Mouse (Mus musculus) gonadal fat pad, adult 2 months (tissue): ENCODE measurements around the gene Olfr657. TPM values are rescaled to one million over a fixed set of nuclear protein-coding genes. Genes with fewer than 3 reads are reported as not detected.

Experiments used
- DNase-seq: peaks from one replicate; pipeline ENCODE4 v3.0.0-alpha.2; 2012; ENCODE audit warnings: low read depth
- polyA plus RNA-seq: library from polyadenylated mRNA; depleted of rRNA; stranded (reverse); fragments of >200 nt; gene quantifications from 2 replicates; pipeline ENCODE4 v1.2.3, GENCODE M21; 2012; rRNA removed

Olfr657 gene
- polyA plus RNA-seq, result not detected in 2 replicates

- DNase-seq, result no peak
Observed at GRCm38 (mm10) chr7:104624494-104624893, at the start of gene Olfr657. Gene Olfr657 (plus strand): TSS chr7:104624794.

- DNase-seq, result no peak
Observed at GRCm38 (mm10) chr7:104577014-104577413, 47.6 kb upstream of the Olfr657 start, which contains the start of gene Olfr653. Gene Olfr653 (plus strand): TSS chr7:104577314.

- no peak for DNase-seq
Observed at GRCm38 (mm10) chr7:104580846-104581245, 43.7 kb upstream of the Olfr657 start.

- no peak for DNase-seq
Observed at GRCm38 (mm10) chr7:104581429-104581828, 43.2 kb upstream of the Olfr657 start.

- no peak for DNase-seq
Observed at GRCm38 (mm10) chr7:104586725-104587124, 37.9 kb upstream of the Olfr657 start, which contains the start of gene Olfr654. Gene Olfr654 (plus strand): TSS chr7:104587025.

GRCm38 (mm10) chr7:104588274-104588673 lies 36.3 kb upstream of the Olfr657 start:
- no peak for DNase-seq

- no peak for DNase-seq
Observed at GRCm38 (mm10) chr7:104601679-104602078, 22.9 kb upstream of the Olfr657 start, which contains the start of gene Olfr655. Gene Olfr655 (minus strand): TSS chr7:104601779.

- no peak for DNase-seq
Observed at GRCm38 (mm10) chr7:104603173-104603572, 21.4 kb upstream of the Olfr657 start.

GRCm38 (mm10) chr7:104604727-104605126 lies 19.9 kb upstream of the Olfr657 start:
- DNase-seq, result no peak

- DNase-seq, result no peak
Observed at GRCm38 (mm10) chr7:104613655-104614054, 10.9 kb upstream of the Olfr657 start, which contains the start of gene Olfr656. Gene Olfr656 (plus strand): TSS chr7:104613955.

- no peak for DNase-seq
Observed at GRCm38 (mm10) chr7:104646841-104647482, 22.4 kb downstream of the Olfr657 start, which contains the start of gene Olfr658. Gene Olfr658 (minus strand): TSS chr7:104647305.

- DNase-seq, result no peak
Observed at GRCm38 (mm10) chr7:104666453-104666852, 41.9 kb downstream of the Olfr657 start, which contains the start of gene Olfr659. Gene Olfr659 (plus strand): TSS chr7:104666753.

GRCm38 (mm10) chr7:104686201-104686600 lies 61.6 kb downstream of the Olfr657 start, which contains the start of gene Olfr661:
Gene Olfr661 (plus strand): TSS chr7:104686501.
- DNase-seq, result no peak

Other genes with a start within 250 kb of the Olfr657 start
- gene Trim30c, start 224.0 kb upstream of the Olfr657 start, polyA plus RNA-seq, result 0.14 and 0.18 TPM in 2 replicates
- gene Trim30a, start 159.6 kb upstream of the Olfr657 start, polyA plus RNA-seq, result 3.0 and 4.6 TPM in 2 replicates
- 1.2 and 1.7 TPM in 2 replicates for gene Trim30d, start 116.9 kb upstream of the Olfr657 start, polyA plus RNA-seq
- gene Olfr651, start 74.7 kb upstream of the Olfr657 start, polyA plus RNA-seq, result not detected in 2 replicates
- gene Olfr652, start 63.9 kb upstream of the Olfr657 start, polyA plus RNA-seq, result not detected in 2 replicates
- gene Olfr653, start 47.5 kb upstream of the Olfr657 start, polyA plus RNA-seq, result not detected in 2 replicates
- not detected in 2 replicates for gene Olfr654, start 37.8 kb upstream of the Olfr657 start, polyA plus RNA-seq
- not detected in 2 replicates for gene Olfr655, start 23.0 kb upstream of the Olfr657 start, polyA plus RNA-seq
- not detected in 2 replicates for gene Olfr656, start 10.8 kb upstream of the Olfr657 start, polyA plus RNA-seq
- gene Olfr658, start 22.5 kb downstream of the Olfr657 start, polyA plus RNA-seq, result 0.04 TPM in 2 replicates
- not detected in 2 replicates for gene Olfr659, start 42.0 kb downstream of the Olfr657 start, polyA plus RNA-seq
- gene Olfr661, start 61.7 kb downstream of the Olfr657 start, polyA plus RNA-seq, result not detected in 2 replicates
- gene Usp17le, start 152.7 kb downstream of the Olfr657 start, polyA plus RNA-seq, result not detected in 2 replicates
- gene Usp17lb, start 217.8 kb downstream of the Olfr657 start, polyA plus RNA-seq, result 0.07 TPM in 1 of 2 replicates, not detected in the other
- gene Usp17la, start 232.2 kb downstream of the Olfr657 start, polyA plus RNA-seq, result not detected in 2 replicates